Mouse (Mus musculus) embryonic facial prominence, embryonic 14.5 days (tissue): ENCODE results near the gene U2af1. TPM values are rescaled to one million over a fixed set of nuclear protein-coding genes. Genes with fewer than 3 reads are reported as not detected.
"Not testable (repeated sequence)": the region's sequence is repeated elsewhere in the genome, so short reads cannot be mapped to it uniquely, and the experiment has no call there.

Experiments used
- ATAC-seq: fragments of 200-750 bp; cut with Nextera tagmentation; 2 replicates; pipeline ENCODE4 v1.8.0; 2017; ENCODE audit warnings: low read depth, moderate number of reproducible peaks, moderate TSS enrichment
- DNase-seq: peaks from one replicate; pipeline ENCODE4 v3.0.0-alpha.2; 2015; ENCODE audit warnings: low spot score
- H3K27ac ChIP-seq: fragments of 300-500 bp; sonication (generic); replicated peaks from 2 replicates; pipeline ENCODE4 v1.5.1; 2014; ENCODE audit warnings: low read depth, mild to moderate bottlenecking, low read length, moderate library complexity
- H3K27me3 ChIP-seq: fragments of 300-500 bp; sonication (generic); replicated peaks from 2 replicates; pipeline ENCODE4 v1.6.1; 2014; ENCODE audit warnings: low read length; ENCODE audit not compliant: control insufficient read depth, insufficient read depth
- H3K36me3 ChIP-seq: fragments of 300-500 bp; sonication (generic); 2 replicates; pipeline ENCODE4 v1.6.1; 2014; ENCODE audit warnings: low read length, mixed read lengths; ENCODE audit not compliant: control insufficient read depth, insufficient read depth
- H3K4me1 ChIP-seq: fragments of 300-500 bp; sonication (generic); 2 replicates; pipeline ENCODE4 v1.6.1; 2014; ENCODE audit warnings: antibody characterized with exemption, low read length; ENCODE audit not compliant: control insufficient read depth, insufficient read depth
- H3K4me2 ChIP-seq: fragments of 300-500 bp; sonication (generic); 2 replicates; pipeline ENCODE4 v1.6.1; 2014; ENCODE audit warnings: low read depth, mild to moderate bottlenecking, low read length, moderate library complexity, mixed read lengths
- H3K4me3 ChIP-seq: fragments of 300-500 bp; sonication (generic); 2 replicates; pipeline ENCODE4 v1.5.1; 2014; ENCODE audit warnings: low read depth, mild to moderate bottlenecking, low read length
- H3K9ac ChIP-seq: fragments of 300-500 bp; sonication (generic); 2 replicates; pipeline ENCODE4 v1.6.1; 2014; ENCODE audit warnings: low read depth, mild to moderate bottlenecking, low read length, moderate library complexity, mixed read lengths
- H3K9me3 ChIP-seq: fragments of 300-500 bp; sonication (generic); 2 replicates; pipeline ENCODE4 v1.6.1; 2016; ENCODE audit warnings: low read length; ENCODE audit not compliant: control insufficient read depth
- WGBS: fragments of 180-500 bp; shearing (Covaris S2); extraction: QIAGEN DNeasy Blood & Tissue Kit; methylation state at CpG from one replicate; pipeline ENCODE4 v1.1.7; 2014; 5-methylcytosine and 5-hydroxymethylcytosine counted together
- polyA plus RNA-seq: library from polyadenylated mRNA; unstranded; fragments of >200 nt; fragmentation: Nextera tagmentation; extraction: Ambion mirVana; gene quantifications from 2 replicates; pipeline ENCODE4 v1.2.1, GENCODE M21; 2014

Gene U2af1
- 134 and 139 TPM in 2 replicates for polyA plus RNA-seq

GRCm38 (mm10) chr17:31658468-31659185 lies at the start of gene U2af1:
U2af1 (minus strand) TSS chr17:31658892.
- Histone ChIP-seq H3K36me3 (peaks cover 31% of the 10 kb centered on the region), H3K27me3 (no peaks in the 10 kb centered on the region), H3K9ac (peak within 1 kb of the TSS; percentile 99), H3K4me2 (peak within 1 kb of the TSS; percentile 79), H3K4me3 (peak within 1 kb of the TSS; percentile 97), H3K9me3 (no peaks in the 10 kb centered on the region), H3K4me1 (no peaks in the 10 kb centered on the region), H3K27ac (peak within 1 kb of the TSS; percentile 88)
- under 1% methylated on average over 44 of the region's 77 CpGs for WGBS
- DNase-seq = peak; percentile 99
- peak; percentile 98 for ATAC-seq

GRCm38 (mm10) chr17:31705271-31706020 lies 46.8 kb upstream of the U2af1 start:
- Histone ChIP-seq H3K4me2 (no peak overlapping the region), H3K4me1 (no peaks in the 10 kb centered on the region), H3K27me3 (no peaks in the 10 kb centered on the region), H3K9me3 (no peaks in the 10 kb centered on the region), H3K27ac (no peak overlapping the region), H3K36me3 (no peaks in the 10 kb centered on the region), H3K4me3 (no peak overlapping the region), H3K9ac (no peak overlapping the region)
- WGBS = 65% methylated on average over 20 of the region's 20 CpGs
- no peak for ATAC-seq
- no peak for DNase-seq

GRCm38 (mm10) chr17:31703276-31703980 lies 44.7 kb upstream of the U2af1 start:
- no peaks in the 10 kb centered on the region for H3K27me3 ChIP-seq
- H3K4me2 ChIP-seq = no peak overlapping the region
- no peaks in the 10 kb centered on the region for H3K4me1 ChIP-seq
- H3K36me3 ChIP-seq = no peaks in the 10 kb centered on the region
- ATAC-seq (no peak), DNase-seq (no peak)
- no peak overlapping the region for H3K27ac ChIP-seq
- no peak overlapping the region for H3K9ac ChIP-seq
- H3K4me3 ChIP-seq = no peak overlapping the region
- no peaks in the 10 kb centered on the region for H3K9me3 ChIP-seq
- 68% methylated on average over 6 of the region's 6 CpGs for WGBS

GRCm38 (mm10) chr17:31698347-31698746 lies 39.7 kb upstream of the U2af1 start:
- Histone ChIP-seq H3K4me2 (no peak overlapping the region), H3K9me3 (no peaks in the 10 kb centered on the region), H3K4me1 (no peaks in the 10 kb centered on the region), H3K27ac (no peak overlapping the region), H3K4me3 (no peak overlapping the region), H3K36me3 (no peaks in the 10 kb centered on the region), H3K27me3 (no peaks in the 10 kb centered on the region), H3K9ac (no peak overlapping the region)
- no peak for ATAC-seq
- WGBS = 61% methylated on average over 11 of the region's 11 CpGs
- no peak for DNase-seq

GRCm38 (mm10) chr17:31695356-31695755 lies 36.7 kb upstream of the U2af1 start:
- not testable (repeated sequence) for H3K9me3 ChIP-seq, H3K27me3 ChIP-seq, H3K9ac ChIP-seq, ATAC-seq, H3K4me3 ChIP-seq, H3K4me2 ChIP-seq, H3K36me3 ChIP-seq, H3K4me1 ChIP-seq, H3K27ac ChIP-seq, DNase-seq
- WGBS = 85% methylated on average over 7 of the region's 7 CpGs

- Histone ChIP-seq H3K9me3 (no peaks in the 10 kb centered on the region), H3K4me2 (no peak overlapping the region), H3K4me1 (no peaks in the 10 kb centered on the region), H3K9ac (no peak overlapping the region), H3K36me3 (no peaks in the 10 kb centered on the region), H3K27ac (no peak overlapping the region), H3K4me3 (no peak overlapping the region), H3K27me3 (no peaks in the 10 kb centered on the region)
- WGBS = 71% methylated on average over 1 of the region's 1 CpGs
- ATAC-seq (no peak), DNase-seq (no peak)
Measured at GRCm38 (mm10) chr17:31694949-31695348, 36.3 kb upstream of the U2af1 start.

GRCm38 (mm10) chr17:31694023-31694376 lies 35.3 kb upstream of the U2af1 start:
- Histone ChIP-seq H3K4me1 (no peaks in the 10 kb centered on the region), H3K4me3 (no peak overlapping the region), H3K27ac (no peak overlapping the region), H3K9me3 (no peaks in the 10 kb centered on the region), H3K36me3 (no peaks in the 10 kb centered on the region), H3K9ac (no peak overlapping the region), H3K4me2 (no peak overlapping the region), H3K27me3 (no peaks in the 10 kb centered on the region)
- WGBS = 69% methylated on average over 7 of the region's 7 CpGs
- 0 out of 2 replicates have a peak, but pooled peaks have one; percentile 42 for ATAC-seq
- DNase-seq = no peak

- peak; percentile 85 for ATAC-seq
- peak overlapping the region; percentile 15; the same call in 1 of the 2 replicates for H3K9ac ChIP-seq
- peak; percentile 84 for DNase-seq
- H3K9me3 ChIP-seq = no peaks in the 10 kb centered on the region
- H3K36me3 ChIP-seq = no peaks in the 10 kb centered on the region
- peak overlapping the region; percentile 44 for H3K4me2 ChIP-seq
- no peak overlapping the region for H3K4me3 ChIP-seq
- no peaks in the 10 kb centered on the region for H3K27me3 ChIP-seq
- H3K4me1 ChIP-seq = no peaks in the 10 kb centered on the region
- WGBS = 2% methylated on average over 18 of the region's 20 CpGs
- H3K27ac ChIP-seq = no peak overlapping the region
Measured at GRCm38 (mm10) chr17:31693330-31694022, 34.8 kb upstream of the U2af1 start.
